Mouse (Mus musculus): Measurements from ENCODE around the gene Rps26.
A peak's percentile ranks its signal among the peaks of the same experiment; 100 is the strongest.

Rps26 gene

GRCm38 (mm10) chr10:128626311-128627310, at the start of gene Rps26:
TSS of gene Rps26 (minus strand) at chr10:128626747.
- DNase-seq (ENCODE audit: low spot score) = peak; percentile 95

GRCm38 (mm10) chr10:128674469-128675008, 48.0 kb upstream of the Rps26 start:
- DNase-seq (ENCODE audit: low spot score) = no peak

DNA sequence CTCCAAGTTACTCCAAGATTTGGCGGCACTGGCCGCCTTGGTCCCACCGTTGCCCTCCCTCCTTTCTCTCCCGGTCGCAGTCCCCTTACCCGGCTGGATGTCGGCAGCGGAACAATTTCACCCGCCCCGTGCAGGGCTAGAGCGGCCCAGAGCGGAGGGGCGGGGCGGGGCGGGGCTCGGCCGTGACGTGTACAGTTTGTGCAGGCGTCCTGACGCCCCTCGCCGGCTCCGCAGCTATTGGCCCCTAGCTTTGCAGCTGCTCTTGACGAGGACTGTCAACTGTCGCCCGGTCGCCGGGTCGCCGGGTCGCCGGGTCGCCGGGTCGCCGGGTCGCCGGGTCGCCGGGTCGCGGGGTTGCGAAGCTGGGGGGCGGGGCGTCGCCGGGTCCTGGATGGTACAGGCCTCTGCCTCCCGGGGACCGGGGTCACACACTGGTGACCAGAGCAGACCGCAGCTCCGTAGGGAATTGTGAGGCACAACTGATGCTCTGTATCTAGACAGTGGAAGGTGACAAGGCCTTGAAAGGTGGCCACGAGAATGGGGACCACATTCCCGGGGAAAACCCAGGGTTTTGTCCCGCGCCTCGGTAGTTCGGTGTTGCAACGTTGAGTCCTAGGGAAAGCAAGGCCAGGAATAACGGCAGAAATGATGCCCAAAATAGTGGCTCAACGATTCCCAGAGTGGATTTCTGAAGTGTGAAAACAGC, 47.4 kb upstream of the Rps26 start, which contains the start of gene Suox:
TSS of gene Suox (minus strand) at position 311 of the 706 bp plus-strand sequence.
- peak; percentile 95 for DNase-seq (ENCODE audit: low spot score)

DNA sequence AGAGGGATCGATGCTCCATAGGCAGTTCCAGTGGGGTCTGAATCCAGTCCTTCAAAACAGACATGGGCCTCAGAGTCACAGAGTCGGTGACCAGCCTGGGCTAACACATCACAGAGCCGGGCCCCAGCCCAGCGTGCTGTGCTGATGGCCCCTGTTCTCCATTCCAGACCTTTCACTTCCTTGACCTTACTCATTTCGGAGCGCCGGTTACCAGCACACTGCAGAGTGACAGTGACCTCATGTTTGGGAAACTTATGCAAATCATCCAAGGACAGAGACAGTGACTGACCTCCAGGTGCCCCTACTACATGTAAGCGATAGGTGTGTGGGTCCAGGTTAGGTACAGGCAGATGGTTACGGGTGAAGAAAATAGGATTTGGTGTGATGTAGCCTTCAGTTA, 44.6 kb upstream of the Rps26 start:
- no peak for DNase-seq (ENCODE audit: low spot score)

GRCm38 (mm10) chr10:128668790-128669672, 42.5 kb upstream of the Rps26 start:
- peak; percentile 66 for DNase-seq (ENCODE audit: low spot score)

DNA sequence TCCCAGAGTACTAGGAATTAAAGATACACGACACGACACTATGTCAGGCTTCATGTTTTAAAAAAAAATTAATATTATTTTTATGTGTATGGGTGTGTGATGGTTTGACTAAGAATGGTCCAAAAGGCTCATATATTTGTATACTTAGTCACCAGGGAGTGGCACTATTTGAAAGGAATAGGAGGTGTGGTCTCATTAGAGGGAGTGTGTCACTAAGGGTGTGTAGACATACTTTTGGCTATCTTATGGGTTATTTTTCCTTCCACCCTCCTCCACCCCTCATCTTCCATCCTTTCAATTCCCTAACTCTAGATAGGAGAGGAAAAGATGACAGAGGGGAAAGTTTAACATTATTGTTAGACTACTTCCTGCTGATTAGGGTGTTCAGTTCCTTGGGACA, 39.3 kb upstream of the Rps26 start:
- DNase-seq (ENCODE audit: low spot score) = no peak

- no peak for DNase-seq (ENCODE audit: low spot score)
Observed at GRCm38 (mm10) chr10:128665307-128665706, 38.8 kb upstream of the Rps26 start.

DNA sequence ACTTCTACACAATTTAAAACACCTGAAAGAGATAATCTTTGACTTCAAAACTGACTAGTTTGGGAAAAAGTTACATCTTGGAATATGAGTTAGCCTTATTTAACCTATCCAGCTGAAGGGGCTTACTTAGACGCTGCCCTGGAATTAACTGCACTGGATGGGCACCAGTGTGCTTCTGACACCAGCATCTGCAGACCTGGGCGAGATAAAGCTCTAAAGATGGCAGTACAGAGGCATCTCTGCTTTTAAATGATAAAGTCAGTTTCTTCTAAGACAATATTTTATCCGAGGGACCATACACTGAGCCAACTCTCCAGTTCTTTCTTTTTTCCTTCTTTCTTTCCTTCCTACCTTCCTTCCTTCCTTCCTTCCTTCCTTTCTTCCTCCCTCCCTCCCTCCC, 38.3 kb upstream of the Rps26 start:
- DNase-seq (ENCODE audit: low spot score) = no peak

DNA sequence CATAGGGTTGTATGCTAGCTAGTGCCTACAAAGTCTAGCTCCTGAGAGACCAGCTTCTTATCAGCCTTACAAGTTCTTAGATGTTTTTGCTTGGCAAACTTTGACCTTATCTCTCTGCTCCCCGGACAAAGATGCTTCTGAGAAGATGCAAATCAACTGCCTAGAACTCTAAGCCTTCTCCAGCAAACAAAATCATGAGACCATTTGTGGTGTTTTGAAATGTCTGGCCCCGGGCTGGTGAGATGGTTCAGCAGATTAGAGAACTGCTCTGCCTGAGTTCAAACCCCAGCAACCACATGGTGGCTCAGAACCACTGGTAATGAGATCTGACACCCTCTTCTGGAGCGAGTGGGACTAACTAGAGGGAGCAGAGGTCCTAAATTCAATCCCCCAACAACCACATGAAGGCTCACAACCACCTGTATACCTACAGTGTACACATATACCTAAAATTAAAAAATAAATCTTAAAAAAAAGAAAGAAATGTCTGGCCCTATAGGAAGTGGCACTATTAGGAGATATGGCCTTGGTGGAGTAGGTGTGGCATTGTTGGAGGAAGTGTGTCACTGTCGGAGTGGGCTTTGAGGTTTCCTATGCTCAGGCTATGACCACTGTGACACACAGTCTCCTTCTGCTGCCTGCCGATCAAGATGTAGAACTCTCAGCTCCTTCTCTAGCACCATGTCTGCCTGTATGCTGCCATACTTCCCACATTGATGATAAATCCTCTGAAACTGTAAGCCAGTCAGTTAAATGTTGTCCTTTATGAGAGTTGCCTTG, 37.1 kb upstream of the Rps26 start:
- DNase-seq (ENCODE audit: low spot score) = peak; percentile 57

- no peak for DNase-seq (ENCODE audit: low spot score)
Observed at GRCm38 (mm10) chr10:128662465-128662864, 35.9 kb upstream of the Rps26 start.

DNA sequence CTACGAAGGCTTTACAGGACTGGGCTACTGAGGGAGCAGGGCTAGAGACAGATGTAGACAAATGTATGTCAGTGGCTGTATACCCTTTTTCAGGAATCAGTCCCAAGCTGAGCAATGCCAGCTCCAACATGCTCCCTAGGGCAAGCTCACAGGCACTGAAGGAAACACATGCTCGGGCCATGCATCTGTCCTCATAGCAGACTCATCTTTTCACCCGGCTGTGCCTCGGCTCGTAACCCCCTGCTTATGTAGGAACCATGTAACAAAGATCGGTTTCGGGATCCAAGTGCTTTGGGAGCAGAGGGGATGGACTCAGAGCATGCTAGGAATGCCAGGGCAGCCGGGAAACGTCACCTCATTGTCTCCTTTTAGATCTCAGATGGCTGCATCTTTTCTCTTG, 32.9 kb upstream of the Rps26 start:
- DNase-seq (ENCODE audit: low spot score) = no peak

DNA sequence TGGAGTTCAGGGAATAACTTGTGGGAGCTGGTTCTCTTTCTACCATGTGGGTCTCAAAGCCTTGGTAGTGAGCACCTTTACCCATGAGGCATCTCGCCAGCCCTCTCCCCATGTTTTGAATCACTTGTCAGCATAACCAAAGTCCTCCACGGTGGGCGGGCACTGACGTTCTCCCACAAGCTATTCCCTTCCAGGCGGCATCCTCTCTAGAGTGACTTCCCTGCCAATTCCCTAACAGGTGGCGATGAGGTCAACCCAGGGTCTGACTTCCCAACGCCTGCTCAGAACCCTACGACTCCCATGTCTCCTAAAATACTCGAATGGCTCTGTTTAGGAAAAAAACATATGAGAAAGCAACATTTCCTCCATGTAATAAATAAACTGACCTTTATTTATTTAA, 31.3 kb upstream of the Rps26 start:
- DNase-seq (ENCODE audit: low spot score) = no peak

GRCm38 (mm10) chr10:128656731-128657130, 30.2 kb upstream of the Rps26 start:
- DNase-seq (ENCODE audit: low spot score) = no peak

- peak; percentile 74 for DNase-seq (ENCODE audit: low spot score)
Observed at GRCm38 (mm10) chr10:128655254-128655653, 28.7 kb upstream of the Rps26 start.

DNA sequence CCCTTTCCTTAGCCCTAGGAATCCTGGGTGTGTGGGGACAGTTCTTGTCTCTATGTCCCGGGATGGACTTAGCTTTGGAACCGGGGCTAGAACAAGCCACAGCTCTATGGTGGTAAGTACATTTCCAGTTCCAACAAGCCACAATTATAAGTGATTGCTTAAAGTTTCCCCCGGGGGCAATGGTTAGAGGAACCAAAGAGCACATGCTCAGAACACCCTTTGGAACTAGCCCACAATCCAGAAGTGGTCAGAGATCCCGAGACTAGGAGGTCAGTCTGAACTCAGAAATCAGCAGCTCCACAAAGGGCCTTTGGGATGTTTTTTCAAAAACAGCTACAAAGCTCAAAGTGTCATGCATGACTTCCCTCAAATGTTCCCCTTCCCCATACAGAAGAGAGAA, 27.3 kb upstream of the Rps26 start:
- peak; percentile 52 for DNase-seq (ENCODE audit: low spot score)

GRCm38 (mm10) chr10:128646139-128647089, 19.9 kb upstream of the Rps26 start:
- peak; percentile 57 for DNase-seq (ENCODE audit: low spot score)

GRCm38 (mm10) chr10:128645111-128646011, 18.8 kb upstream of the Rps26 start, which contains the start of gene Ikzf4:
TSS of gene Ikzf4 (minus strand) at chr10:128645991.
- DNase-seq (ENCODE audit: low spot score) = peak; percentile 76

DNA sequence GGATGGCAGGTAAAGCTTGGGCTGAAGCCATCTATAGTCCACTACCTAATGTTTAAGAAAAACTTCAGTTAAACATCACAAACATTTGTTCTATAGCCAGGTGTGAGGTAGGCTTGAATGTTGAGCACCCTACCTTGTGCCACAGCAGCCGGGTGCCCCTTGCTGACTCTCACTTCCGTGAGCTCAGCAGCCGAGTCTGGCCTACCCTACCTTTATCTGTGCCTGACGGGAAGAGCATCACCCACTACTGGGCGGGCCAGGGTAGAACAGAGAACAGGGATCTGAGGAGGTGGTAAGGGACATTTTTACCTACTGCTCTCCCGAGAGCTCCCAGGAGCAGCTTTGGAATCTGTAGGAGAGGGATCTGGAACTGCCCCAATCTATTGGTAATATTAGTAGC, 16.2 kb upstream of the Rps26 start:
- DNase-seq (ENCODE audit: low spot score) = no peak

DNA sequence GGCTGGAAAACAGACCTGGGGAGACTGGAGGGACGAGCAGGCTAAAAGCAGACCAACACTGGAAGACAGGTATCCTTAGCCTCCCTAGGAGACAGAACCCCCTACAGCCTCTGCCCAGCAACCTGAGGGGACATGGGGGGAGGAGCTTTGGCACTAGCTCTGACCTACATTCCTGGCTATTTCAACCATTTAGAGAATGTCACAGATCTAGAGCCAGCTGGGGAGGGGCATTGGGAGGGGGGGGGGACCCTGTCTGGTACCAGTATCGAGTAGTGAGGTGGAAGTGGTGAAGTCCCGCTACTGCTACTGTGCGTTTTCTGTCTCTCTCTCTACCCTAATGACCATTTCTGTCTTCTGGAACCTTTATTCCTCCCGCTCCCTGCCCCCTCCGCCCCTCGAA, 15.3 kb upstream of the Rps26 start:
- DNase-seq (ENCODE audit: low spot score) = no peak
